ENCODE assay signal across 14 mouse cellular contexts in genomic region chr6:146918341-146918740, GRCm38 (mm10). TPM values are rescaled to one million over a fixed set of nuclear protein-coding genes. Genes with fewer than 3 reads are reported as not detected.
"Had no signal": no experiment of that assay in that cellular context is flagged by ENCODE, and none has a peak within 500 bp of the region (broad histone marks: within the 10 kb centered on the region; RNA-seq: fewer than 3 reads in every experiment).

No protein-coding gene starts in this region.

- H3K4me3 ChIP-seq: left cerebral cortex, adult 2 months; midbrain, embryonic 10.5 days; neural tube, embryonic 12.5 days had no signal

- H3K9me3 ChIP-seq: midbrain, embryonic 10.5 days; neural tube, embryonic 12.5 days had no signal

- H3K4me2 ChIP-seq: neural tube, embryonic 12.5 days had no signal

- H3K27me3 ChIP-seq: neural tube, embryonic 12.5 days had no signal

- H3K36me3 ChIP-seq: midbrain, embryonic 10.5 days; neural tube, embryonic 12.5 days had no signal

- H3K27ac ChIP-seq: hindbrain, postnatal 0 days; left cerebral cortex, adult 2 months; liver, embryonic 14.5 days; midbrain, embryonic 10.5 days; neural tube, embryonic 12.5 days; stomach, postnatal 0 days had no signal

- DNase-seq: lung, adult 2 months; lung, postnatal 36 days; midbrain, embryonic 14.5 days; thymus, postnatal 4 days had no signal

- ATAC-seq: hindbrain, postnatal 0 days; lung, postnatal 0 days had no signal

- H3K9ac ChIP-seq: liver, embryonic 14.5 days; neural tube, embryonic 12.5 days had no signal

RNA-seq across cellular contexts. Expression of gene 1700034J05Rik, which starts 35.9 kb away (rescaled TPM):
- polyA plus RNA-seq: hindbrain, postnatal 0 days; large intestine, adult 2 months; limb, embryonic 11.5 days; liver, adult 2 months; liver, embryonic 14.5 days; lung, adult 2 months; midbrain, embryonic 14.5 days; stomach, postnatal 0 days had no signal
